Mouse (Mus musculus) embryonic facial prominence, embryonic 11.5 days (tissue): ENCODE results near the gene Xrra1. TPM values are rescaled to one million over a fixed set of nuclear protein-coding genes. Genes with fewer than 3 reads are reported as not detected.

Source experiments
- ATAC-seq: fragments of 200-750 bp; cut with Nextera tagmentation; replicated peaks from 2 replicates; pipeline ENCODE4 v1.8.0; 2017; ENCODE audit warnings: low read depth; ENCODE audit not compliant: insufficient number of reproducible peaks, low FRiP score, low TSS enrichment
- DNase-seq: peaks from one replicate; pipeline ENCODE4 v3.0.0-alpha.2; 2015; ENCODE audit warnings: low spot score
- H3K27ac ChIP-seq: fragments of 300-500 bp; sonication (generic); replicated peaks from 2 replicates; pipeline ENCODE4 v1.5.1; 2014; ENCODE audit warnings: mild to moderate bottlenecking, low read depth, low read length, control low read depth
- H3K27me3 ChIP-seq: fragments of 300-500 bp; sonication (generic); 2 replicates; pipeline ENCODE4 v1.6.1; 2014; ENCODE audit warnings: mild to moderate bottlenecking, low read length, moderate library complexity, mixed read lengths; ENCODE audit not compliant: control insufficient read depth, insufficient read depth
- H3K36me3 ChIP-seq: fragments of 300-500 bp; sonication (generic); replicated peaks from 2 replicates; pipeline ENCODE4 v1.6.1; 2014; ENCODE audit warnings: low read depth, mild to moderate bottlenecking, low read length, moderate library complexity, mixed read lengths; ENCODE audit not compliant: control insufficient read depth, insufficient read depth
- H3K4me1 ChIP-seq: fragments of 300-500 bp; sonication (generic); 2 replicates; pipeline ENCODE4 v1.6.1; 2014; ENCODE audit warnings: low read length, mixed read lengths; ENCODE audit not compliant: control insufficient read depth, insufficient read depth
- H3K4me2 ChIP-seq: fragments of 300-500 bp; sonication (generic); 2 replicates; pipeline ENCODE4 v1.6.1; 2014; ENCODE audit warnings: low read depth, mild to moderate bottlenecking, control low read depth, low read length, moderate library complexity
- H3K4me3 ChIP-seq: fragments of 300-500 bp; sonication (generic); 2 replicates; pipeline ENCODE4 v1.5.1; 2014; ENCODE audit warnings: low read depth, low read length, control low read depth
- H3K9ac ChIP-seq: fragments of 300-500 bp; sonication (generic); replicated peaks from 2 replicates; pipeline ENCODE4 v1.6.1; 2014; ENCODE audit warnings: mild to moderate bottlenecking, control low read depth, low read length
- H3K9me3 ChIP-seq: fragments of 300-500 bp; sonication (generic); replicated peaks from 2 replicates; pipeline ENCODE4 v1.6.1; 2016; ENCODE audit warnings: mild to moderate bottlenecking, low read length, inconsistent platforms, mixed read lengths; ENCODE audit not compliant: control insufficient read depth
- WGBS: fragments of 180-500 bp; shearing (Covaris S2); extraction: QIAGEN DNeasy Blood & Tissue Kit; methylation state at CpG from one replicate; pipeline ENCODE4 v1.1.7; 2014; 5-methylcytosine and 5-hydroxymethylcytosine counted together
- polyA plus RNA-seq: library from polyadenylated mRNA; unstranded; fragments of >200 nt; fragmentation: Nextera tagmentation; extraction: Ambion mirVana; gene quantifications from 2 replicates; pipeline ENCODE4 v1.2.1, GENCODE M21; 2014

The Xrra1 gene
- polyA plus RNA-seq, 1 experiment from 2014 or later: 0.52 TPM

GRCm38 (mm10) chr7:99907463-99907862 is 48.5 kb downstream of the Xrra1 start:
- Histone ChIP-seq H3K27me3 (no peaks in the 10 kb centered on the region), H3K4me1 (no peaks in the 10 kb centered on the region), H3K9me3 (0 out of 2 replicates have a peak, but pooled peaks cover 4% of the 10 kb centered on the region), H3K9ac (no peak overlapping the region), H3K4me3 (no peak overlapping the region), H3K36me3 (no peaks in the 10 kb centered on the region), H3K27ac (no peak overlapping the region), H3K4me2 (no peak overlapping the region)
- 78% methylated on average over 3 of the region's 3 CpGs for WGBS
- ATAC-seq (no peak), DNase-seq (no peak)

DNA sequence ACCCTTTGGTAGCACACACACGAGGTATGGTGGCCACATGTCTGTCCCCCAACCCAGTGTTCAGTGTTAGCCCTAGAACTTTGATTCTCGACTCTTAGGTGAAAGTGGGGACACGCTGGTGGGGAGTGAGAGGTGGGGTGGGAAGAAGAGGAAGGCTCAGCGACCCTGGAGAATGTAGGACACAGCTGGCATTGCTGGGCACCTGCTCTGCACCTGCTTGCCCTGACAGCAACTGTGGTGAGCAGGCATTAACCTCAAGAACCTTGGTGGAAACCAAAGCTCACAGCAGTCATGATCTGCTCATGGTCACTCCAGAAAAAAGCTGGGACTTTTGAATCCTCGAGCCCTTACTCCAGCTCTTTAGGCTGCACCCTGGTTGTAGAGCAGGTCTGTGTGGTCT is 52.1 kb downstream of the Xrra1 start:
- WGBS: 70% methylated on average over 5 of the region's 5 CpGs
- H3K4me1 ChIP-seq: no peaks in the 10 kb centered on the region
- no peak overlapping the region for H3K4me2 ChIP-seq
- no peaks in the 10 kb centered on the region for H3K36me3 ChIP-seq
- no peak overlapping the region for H3K4me3 ChIP-seq
- no peak overlapping the region for H3K9ac ChIP-seq
- no peak for DNase-seq
- 0 out of 2 replicates have a peak, but pooled peaks cover 4% of the 10 kb centered on the region for H3K9me3 ChIP-seq
- no peak for ATAC-seq
- H3K27me3 ChIP-seq: no peaks in the 10 kb centered on the region; the same call in 1 of the 2 replicates
- no peak overlapping the region for H3K27ac ChIP-seq

DNA sequence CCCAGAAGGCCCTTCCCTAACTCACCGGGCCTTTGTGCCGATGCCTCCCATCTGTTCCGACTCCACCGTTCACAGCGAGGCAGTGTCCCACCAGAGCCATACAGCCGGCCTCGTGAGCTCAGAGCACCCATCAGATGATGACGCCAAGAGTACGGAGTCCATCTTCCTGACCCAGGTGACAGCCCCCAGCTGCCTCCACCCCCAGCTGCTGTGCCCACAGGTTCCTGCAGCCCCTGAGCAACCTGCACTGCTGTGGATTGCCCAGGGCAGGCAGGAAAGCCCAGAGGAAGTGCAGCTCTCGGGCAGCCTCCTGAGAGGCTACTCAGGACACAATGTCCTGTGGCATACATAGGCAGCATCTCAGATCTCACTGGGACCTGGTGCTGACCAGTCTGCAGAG is 55.4 kb downstream of the Xrra1 start:
- no peak overlapping the region for H3K4me2 ChIP-seq
- ATAC-seq (no peak), DNase-seq (no peak)
- WGBS: 85% methylated on average over 10 of the region's 10 CpGs
- H3K27ac ChIP-seq: no peak overlapping the region
- no peaks in the 10 kb centered on the region for H3K4me1 ChIP-seq
- 0 out of 2 replicates have a peak, but pooled peaks cover 4% of the 10 kb centered on the region for H3K9me3 ChIP-seq
- no peak overlapping the region; the same call in 1 of the 2 replicates for H3K4me3 ChIP-seq
- H3K9ac ChIP-seq: no peak overlapping the region
- no peaks in the 10 kb centered on the region for H3K36me3 ChIP-seq
- H3K27me3 ChIP-seq: no peaks in the 10 kb centered on the region; the same call in 1 of the 2 replicates

- WGBS: 85% methylated on average over 2 of the region's 2 CpGs
- Histone ChIP-seq H3K4me2 (no peak overlapping the region), H3K27me3 (no peaks in the 10 kb centered on the region; the same call in 1 of the 2 replicates), H3K4me1 (no peaks in the 10 kb centered on the region), H3K9me3 (no peaks in the 10 kb centered on the region), H3K9ac (no peak overlapping the region), H3K36me3 (no peaks in the 10 kb centered on the region), H3K27ac (no peak overlapping the region), H3K4me3 (no peak overlapping the region)
- ATAC-seq: no peak
- no peak for DNase-seq
Observed at GRCm38 (mm10) chr7:99915511-99915910, 56.6 kb downstream of the Xrra1 start.

- peak overlapping the region; percentile 8 for H3K9ac ChIP-seq
- peak; percentile 41; the same call in 1 of the 2 replicates for ATAC-seq
- H3K4me1 ChIP-seq: no peaks in the 10 kb centered on the region
- H3K27ac ChIP-seq: no peak overlapping the region
- H3K27me3 ChIP-seq: no peaks in the 10 kb centered on the region; the same call in 1 of the 2 replicates
- H3K4me2 ChIP-seq: peak overlapping the region; percentile 57
- DNase-seq: peak; percentile 76
- H3K36me3 ChIP-seq: no peaks in the 10 kb centered on the region
- H3K9me3 ChIP-seq: no peaks in the 10 kb centered on the region
- peak overlapping the region; percentile 19 for H3K4me3 ChIP-seq
- WGBS: 7% methylated on average over 22 of the region's 22 CpGs
Observed at GRCm38 (mm10) chr7:99916741-99917319, 57.9 kb downstream of the Xrra1 start.

DNA sequence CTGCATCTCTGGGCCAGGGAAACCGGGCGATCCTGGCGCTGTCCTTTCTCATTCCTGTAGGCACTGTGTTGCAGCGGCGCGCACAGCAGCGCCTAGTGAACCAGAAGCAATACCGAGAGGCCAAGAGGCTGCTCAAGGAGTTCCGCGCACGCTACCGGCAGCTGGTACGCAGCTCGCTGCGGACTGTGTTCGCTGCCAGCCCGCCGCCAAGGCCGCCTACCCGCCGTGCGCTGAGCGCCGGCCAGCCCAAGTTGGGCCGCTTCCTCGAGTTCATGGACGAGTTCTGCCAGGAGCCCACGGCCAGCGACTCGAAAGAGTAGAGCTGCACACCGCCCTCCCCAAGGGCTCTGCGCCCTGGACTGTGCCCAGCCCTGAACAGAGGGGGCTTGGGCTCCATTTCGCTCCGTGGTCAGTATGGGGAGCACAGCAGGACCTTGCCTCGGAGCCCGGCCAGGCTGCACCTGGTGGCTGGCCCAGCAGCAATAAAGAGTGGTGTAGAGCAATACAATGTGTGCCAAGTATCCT is 58.5 kb downstream of the Xrra1 start:
- no peaks in the 10 kb centered on the region for H3K4me1 ChIP-seq
- H3K27ac ChIP-seq: no peak overlapping the region
- no peaks in the 10 kb centered on the region; the same call in 1 of the 2 replicates for H3K27me3 ChIP-seq
- peak; percentile 72 for ATAC-seq
- peak; percentile 59 for DNase-seq
- H3K36me3 ChIP-seq: no peaks in the 10 kb centered on the region
- no peaks in the 10 kb centered on the region for H3K9me3 ChIP-seq
- H3K4me3 ChIP-seq: peak overlapping the region; percentile 19
- peak overlapping the region; percentile 57 for H3K4me2 ChIP-seq
- H3K9ac ChIP-seq: peak overlapping the region; percentile 8
- WGBS: 1% methylated on average over 36 of the region's 36 CpGs

DNA sequence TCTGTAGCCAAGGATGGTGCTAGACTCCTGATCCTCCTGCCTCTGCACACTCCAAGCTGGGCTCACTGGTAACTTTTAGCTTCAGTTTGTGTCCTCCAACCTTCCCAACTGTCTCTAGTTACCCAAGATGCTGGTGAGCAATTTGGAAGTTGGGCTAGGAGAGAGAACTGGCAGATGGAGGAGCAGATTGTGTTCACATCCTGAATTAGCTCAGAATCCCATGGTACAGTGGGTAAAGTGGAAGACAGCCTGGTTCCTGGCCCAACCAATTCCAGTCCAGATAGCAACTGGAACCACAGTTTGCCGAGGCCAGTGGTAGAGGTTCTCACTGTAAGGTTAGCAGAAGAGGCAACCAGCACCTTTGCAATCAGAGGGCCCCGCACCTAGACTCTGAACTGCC is 60.2 kb downstream of the Xrra1 start:
- no peaks in the 10 kb centered on the region for H3K27me3 ChIP-seq
- no peaks in the 10 kb centered on the region for H3K9me3 ChIP-seq
- WGBS: 90% methylated on average over 2 of the region's 2 CpGs
- DNase-seq (no peak), ATAC-seq (no peak)
- no peak overlapping the region for H3K4me3 ChIP-seq
- no peaks in the 10 kb centered on the region for H3K4me1 ChIP-seq
- no peak overlapping the region for H3K27ac ChIP-seq
- H3K9ac ChIP-seq: no peak overlapping the region
- no peak overlapping the region for H3K4me2 ChIP-seq
- H3K36me3 ChIP-seq: no peaks in the 10 kb centered on the region

- no peak for DNase-seq
- no peaks in the 10 kb centered on the region for H3K9me3 ChIP-seq
- ATAC-seq: no peak
- no peak overlapping the region for H3K4me2 ChIP-seq
- 89% methylated on average over 6 of the region's 6 CpGs for WGBS
- H3K36me3 ChIP-seq: no peaks in the 10 kb centered on the region; the same call in 1 of the 2 replicates
- H3K4me1 ChIP-seq: no peaks in the 10 kb centered on the region
- no peak overlapping the region for H3K4me3 ChIP-seq
- H3K27ac ChIP-seq: no peak overlapping the region
- no peak overlapping the region for H3K9ac ChIP-seq
- H3K27me3 ChIP-seq: no peaks in the 10 kb centered on the region
Observed at GRCm38 (mm10) chr7:99919971-99920370, 61.1 kb downstream of the Xrra1 start.
